Mouse (Mus musculus) intestine, embryonic 16.5 days (tissue): ENCODE measurements around the gene Lix1l. TPM values are rescaled to one million over a fixed set of nuclear protein-coding genes. Genes with fewer than 3 reads are reported as not detected.
"Not testable (repeated sequence)": the region's sequence is repeated elsewhere in the genome, so short reads cannot be mapped to it uniquely, and the experiment has no call there.

Experiments used
- ATAC-seq: fragments of 200-750 bp; cut with Nextera tagmentation; 2 replicates; pipeline ENCODE4 v1.8.0; 2017; ENCODE audit warnings: moderate TSS enrichment, moderate library complexity
- H3K27ac ChIP-seq: fragments of 300-500 bp; sonication (generic); 2 replicates; pipeline ENCODE4 v1.5.1; 2014; ENCODE audit warnings: mild to moderate bottlenecking, low read length
- H3K27me3 ChIP-seq: fragments of 300-500 bp; sonication (generic); replicated peaks from 2 replicates; pipeline ENCODE4 v1.6.1; 2014; ENCODE audit warnings: low read length, control low read depth, mixed read lengths; ENCODE audit not compliant: control insufficient read depth, insufficient read depth
- H3K36me3 ChIP-seq: fragments of 300-500 bp; sonication (generic); 2 replicates; pipeline ENCODE4 v1.6.1; 2014; ENCODE audit warnings: low read length, control low read depth; ENCODE audit not compliant: control insufficient read depth, insufficient read depth
- H3K4me1 ChIP-seq: fragments of 300-500 bp; sonication (generic); 2 replicates; pipeline ENCODE4 v1.6.1; 2014; ENCODE audit warnings: low read length, control low read depth, mixed read lengths; ENCODE audit not compliant: control insufficient read depth, insufficient read depth
- H3K4me2 ChIP-seq: fragments of 300-500 bp; sonication (generic); 2 replicates; pipeline ENCODE4 v1.6.1; 2014; ENCODE audit warnings: low read depth, low read length, control low read depth
- H3K4me3 ChIP-seq: fragments of 300-500 bp; sonication (generic); 2 replicates; pipeline ENCODE4 v1.5.1; 2014; ENCODE audit warnings: mild to moderate bottlenecking, low read length
- H3K9ac ChIP-seq: fragments of 300-500 bp; sonication (generic); 2 replicates; pipeline ENCODE4 v1.6.1; 2014; ENCODE audit warnings: low read depth, low read length
- H3K9me3 ChIP-seq: fragments of 300-500 bp; sonication (generic); 2 replicates; pipeline ENCODE4 v1.6.1; 2016; ENCODE audit warnings: low read length, control low read depth; ENCODE audit not compliant: control insufficient read depth
- WGBS: fragments of 180-500 bp; shearing (Covaris S2); extraction: QIAGEN DNeasy Blood & Tissue Kit; methylation state at CpG from one replicate; pipeline ENCODE4 v1.1.7; 2014; 5-methylcytosine and 5-hydroxymethylcytosine counted together
- polyA plus RNA-seq: library from polyadenylated mRNA; unstranded; fragments of >200 nt; fragmentation: Nextera tagmentation; extraction: Ambion mirVana; gene quantifications from 2 replicates; pipeline ENCODE4 v1.2.1, GENCODE M21; 2015

Lix1l gene
- polyA plus RNA-seq, 1 experiment from 2014 or later: 4.8 TPM

DNA sequence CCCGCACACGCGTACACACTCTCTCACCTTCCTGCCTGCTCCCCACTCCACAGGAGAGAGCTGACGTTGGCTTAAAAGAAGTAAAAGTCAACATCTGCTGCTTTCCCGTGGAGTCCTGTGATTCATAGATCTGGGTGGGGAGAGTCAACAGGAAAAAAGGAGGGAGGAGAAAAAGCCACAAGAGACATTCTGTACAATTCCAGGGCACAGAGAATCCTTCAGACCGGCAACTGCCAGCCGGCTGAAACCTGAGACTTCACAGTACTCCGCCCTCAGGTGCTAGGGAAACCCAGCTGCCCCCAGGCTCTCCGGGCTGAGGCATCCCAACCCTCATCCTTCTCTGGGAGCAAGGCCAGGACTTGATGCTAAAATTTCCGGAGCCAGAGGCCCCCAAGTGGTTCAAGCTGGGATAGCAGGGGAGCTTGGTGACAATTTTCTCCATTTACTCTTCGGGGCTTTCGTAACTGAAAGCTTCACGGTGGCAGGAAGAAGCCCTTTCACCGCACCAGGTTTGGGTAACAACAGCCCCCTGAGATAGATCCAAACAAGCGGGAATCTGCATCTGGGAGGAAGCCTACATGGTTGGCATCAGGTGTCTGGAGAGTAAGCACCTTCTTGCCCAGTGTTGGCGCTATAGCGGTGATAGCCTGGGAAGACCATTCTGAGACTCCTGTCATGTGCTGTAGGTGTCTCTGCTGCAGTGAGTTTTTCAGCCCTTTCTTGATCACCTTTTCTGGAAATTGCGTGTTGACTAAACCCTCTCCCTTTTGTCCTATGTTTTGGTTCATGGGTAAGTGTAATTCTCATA lies 62.7 kb downstream of the Lix1l start:
- Histone ChIP-seq H3K27ac (no peak overlapping the region), H3K9me3 (no peaks in the 10 kb centered on the region), H3K4me1 (no peaks in the 10 kb centered on the region), H3K9ac (peak overlapping the region; percentile 47), H3K4me3 (peak overlapping the region; percentile 14), H3K27me3 (no peaks in the 10 kb centered on the region), H3K36me3 (no peaks in the 10 kb centered on the region), H3K4me2 (peak overlapping the region; percentile 41)
- peak; percentile 87 for ATAC-seq
- WGBS: 7% methylated on average over 15 of the region's 18 CpGs

DNA sequence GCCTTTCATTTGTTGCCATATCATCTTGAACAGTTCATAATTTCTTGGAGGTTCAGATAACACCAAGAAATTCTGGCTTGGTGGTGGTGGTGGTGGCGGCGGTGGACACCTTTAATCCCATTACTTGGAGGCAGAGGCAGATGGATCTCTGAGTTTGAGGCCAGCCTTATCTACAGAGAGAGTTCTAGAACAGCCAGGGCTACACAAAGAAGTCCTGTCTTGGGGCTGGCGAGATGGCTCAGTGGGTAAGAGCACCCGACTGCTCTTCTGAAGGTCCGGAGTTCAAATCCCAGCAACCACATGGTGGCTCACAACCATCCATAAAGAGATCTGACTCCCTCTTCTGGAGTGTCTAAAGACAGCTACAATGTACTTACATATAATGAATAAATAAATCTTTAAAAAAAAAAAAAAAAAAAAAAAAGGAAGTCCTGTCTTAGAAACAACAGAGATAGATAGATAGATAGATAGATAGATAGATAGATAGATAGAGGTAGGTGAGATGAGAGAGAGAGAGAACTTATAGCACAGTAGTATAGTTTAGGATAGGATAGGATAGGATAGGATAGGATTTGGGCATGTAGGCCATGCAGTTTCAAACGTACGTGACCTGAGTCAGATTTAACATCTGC lies 64.9 kb downstream of the Lix1l start:
- not testable (repeated sequence) for ATAC-seq, H3K27me3 ChIP-seq, H3K4me2 ChIP-seq, H3K4me1 ChIP-seq, H3K9ac ChIP-seq, H3K4me3 ChIP-seq, H3K27ac ChIP-seq, H3K9me3 ChIP-seq, H3K36me3 ChIP-seq
- WGBS: 91% methylated on average over 7 of the region's 7 CpGs

DNA sequence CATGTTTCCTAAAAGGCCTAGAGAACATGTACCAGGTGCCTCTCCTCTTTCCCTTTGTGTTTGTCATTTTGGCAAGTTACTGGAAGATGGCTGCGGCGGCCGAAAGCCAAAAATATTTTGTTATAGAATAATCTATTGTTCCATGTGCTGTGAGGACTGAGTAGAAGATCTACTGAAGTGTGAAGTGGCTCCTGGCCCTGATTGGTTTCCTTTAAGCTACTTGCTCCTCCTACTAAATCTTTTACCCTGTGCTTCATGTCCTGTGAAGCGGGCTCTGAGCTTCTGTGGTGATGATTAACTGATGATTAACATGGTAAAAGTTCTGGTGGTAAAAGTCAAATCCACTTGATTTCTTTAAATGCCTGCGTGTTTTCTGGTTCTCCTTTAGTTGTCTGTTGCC lies 66.0 kb downstream of the Lix1l start:
- Histone ChIP-seq H3K9ac (no peak overlapping the region), H3K27ac (no peak overlapping the region), H3K9me3 (no peaks in the 10 kb centered on the region), H3K27me3 (peaks cover 5% of the 10 kb centered on the region; the same call in 1 of the 2 replicates), H3K4me3 (no peak overlapping the region), H3K36me3 (no peaks in the 10 kb centered on the region), H3K4me1 (peaks cover 8% of the 10 kb centered on the region), H3K4me2 (no peak overlapping the region)
- no peak for ATAC-seq
- WGBS: 89% methylated on average over 5 of the region's 5 CpGs

DNA sequence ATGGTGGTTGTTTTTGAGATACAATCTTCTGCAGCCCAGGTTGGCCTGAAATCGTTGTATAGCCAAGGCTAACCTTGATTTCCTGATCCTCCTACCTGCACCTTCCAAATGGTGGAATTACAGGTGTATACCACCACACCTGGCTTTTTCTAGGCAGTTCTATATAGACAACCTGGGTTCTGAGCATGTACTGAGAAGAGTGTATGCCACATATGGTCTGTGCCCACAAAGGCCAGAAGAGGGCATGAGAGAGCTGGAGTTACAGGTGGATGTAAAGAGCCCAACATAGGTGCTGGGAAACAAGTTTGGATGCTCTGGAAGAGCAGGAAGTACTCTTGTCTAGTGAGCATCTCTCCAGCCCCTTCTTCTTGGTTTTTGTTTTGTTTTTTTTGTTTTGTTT lies 66.4 kb downstream of the Lix1l start:
- no peaks in the 10 kb centered on the region for H3K36me3 ChIP-seq
- peaks cover 8% of the 10 kb centered on the region for H3K4me1 ChIP-seq
- ATAC-seq: no peak
- no peaks in the 10 kb centered on the region for H3K9me3 ChIP-seq
- H3K4me2 ChIP-seq: no peak overlapping the region
- no peak overlapping the region for H3K9ac ChIP-seq
- no peak overlapping the region for H3K27ac ChIP-seq
- WGBS: 25% methylated on average over 1 of the region's 1 CpGs
- H3K27me3 ChIP-seq: peaks cover 5% of the 10 kb centered on the region; the same call in 1 of the 2 replicates
- H3K4me3 ChIP-seq: no peak overlapping the region

DNA sequence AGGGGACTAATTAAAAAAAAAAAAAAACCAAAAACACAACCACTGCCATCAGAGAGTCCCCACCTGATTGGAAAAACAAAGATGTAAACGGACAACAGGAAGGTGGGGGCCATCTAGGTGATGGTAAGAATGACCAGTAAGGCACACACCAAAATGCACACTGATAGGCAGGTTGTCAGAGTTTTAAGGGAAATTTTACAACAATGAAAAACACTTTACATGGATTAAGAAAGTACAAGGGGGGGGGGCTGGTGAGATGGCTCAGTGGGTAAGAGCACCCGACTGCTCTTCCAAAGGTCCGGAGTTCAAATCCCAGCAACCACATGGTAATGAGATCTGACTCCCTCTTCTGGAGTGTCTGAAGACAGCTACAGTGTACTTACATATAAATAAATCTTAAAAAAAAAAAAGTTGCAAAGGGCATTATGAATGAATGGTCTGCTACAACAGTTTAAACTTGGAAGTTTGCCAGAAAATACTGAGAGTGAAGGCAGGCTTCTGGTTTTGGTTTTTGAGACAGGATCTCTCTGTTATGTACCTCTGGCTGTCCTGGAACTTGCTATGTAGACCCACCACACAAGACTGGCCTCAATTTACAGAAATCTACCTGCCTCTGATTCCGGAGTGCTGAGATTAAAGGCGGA lies 67.6 kb downstream of the Lix1l start:
- no peak for ATAC-seq
- Histone ChIP-seq H3K36me3 (no peaks in the 10 kb centered on the region), H3K9ac (no peak overlapping the region), H3K9me3 (no peaks in the 10 kb centered on the region), H3K27me3 (peaks cover 5% of the 10 kb centered on the region; the same call in 1 of the 2 replicates), H3K27ac (no peak overlapping the region), H3K4me2 (no peak overlapping the region), H3K4me1 (peaks cover 8% of the 10 kb centered on the region), H3K4me3 (no peak overlapping the region)
- WGBS: 88% methylated on average over 5 of the region's 5 CpGs

DNA sequence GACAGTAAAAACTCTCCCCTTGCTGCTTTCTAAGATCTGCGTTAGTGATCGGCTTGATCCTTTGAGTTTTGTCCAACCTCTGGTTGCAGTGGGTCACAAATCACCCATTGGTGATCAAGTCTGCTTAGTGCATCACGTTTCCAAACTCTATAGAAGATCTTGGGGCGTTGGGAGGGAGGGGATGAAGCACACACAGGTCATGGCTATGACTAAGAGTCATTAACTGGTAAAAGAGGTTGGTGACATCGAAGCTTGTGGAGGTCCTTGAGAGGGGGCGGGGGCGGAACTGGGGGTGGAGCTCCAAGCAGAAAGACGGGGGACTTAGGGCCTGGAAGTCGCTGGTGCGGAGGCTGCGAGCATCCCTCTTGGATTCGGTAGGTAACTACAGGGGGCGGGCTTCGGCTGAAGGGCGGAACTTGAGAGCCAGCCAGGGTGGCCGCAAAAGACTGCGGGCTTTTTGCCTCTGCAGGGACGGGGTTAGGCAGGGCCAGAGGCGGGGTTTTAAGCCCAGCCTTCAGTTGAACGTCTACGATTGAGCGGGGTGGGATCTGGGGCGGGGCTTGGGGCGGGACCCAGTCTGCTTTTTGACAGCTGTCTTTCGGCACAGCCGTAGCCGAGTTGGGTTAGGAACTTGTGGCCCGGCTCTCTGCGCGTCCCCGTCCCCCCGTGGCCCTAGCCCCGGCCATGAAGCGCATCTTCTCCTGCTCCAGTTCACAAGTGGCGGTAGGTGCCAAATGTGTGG lies 68.9 kb downstream of the Lix1l start, which contains the start of gene Ankrd35:
Gene Ankrd35 (plus strand): TSS at position 405 of the 742 bp plus-strand sequence.
- WGBS: 4% methylated on average over 35 of the region's 35 CpGs
- Histone ChIP-seq H3K9me3 (no peaks in the 10 kb centered on the region), H3K36me3 (no peaks in the 10 kb centered on the region), H3K9ac (peak within 1 kb of the TSS; percentile 48; the same call in 1 of the 2 replicates), H3K27ac (no peak within 1 kb of the TSS), H3K4me2 (peak within 1 kb of the TSS; percentile 89), H3K4me1 (peaks cover 12% of the 10 kb centered on the region), H3K27me3 (peaks cover 5% of the 10 kb centered on the region; the same call in 1 of the 2 replicates), H3K4me3 (peak within 1 kb of the TSS; percentile 54)
- peak; percentile 98 for ATAC-seq

DNA sequence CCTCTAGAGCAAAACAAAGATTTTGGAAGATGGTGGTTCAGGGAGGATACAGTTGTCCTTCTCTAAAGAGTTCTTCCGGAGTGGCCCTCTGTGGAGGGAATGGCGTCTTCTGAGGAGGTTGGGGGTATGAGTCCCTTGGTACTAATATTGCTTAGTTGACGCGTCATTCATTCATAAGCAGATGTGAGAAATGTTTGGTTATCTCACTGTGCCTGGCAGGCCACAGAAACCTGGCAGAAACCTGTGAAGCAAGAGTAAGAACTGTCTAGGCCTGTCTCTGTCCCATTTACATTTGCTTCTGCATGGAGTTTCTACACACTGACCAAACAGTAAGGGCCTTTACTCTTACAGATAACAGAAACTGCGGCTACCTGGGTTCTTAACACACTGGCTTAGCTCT lies 70.6 kb downstream of the Lix1l start:
- WGBS: 93% methylated on average over 5 of the region's 5 CpGs
- no peak for ATAC-seq
- Histone ChIP-seq H3K27ac (no peak overlapping the region), H3K4me2 (no peak overlapping the region), H3K9me3 (no peaks in the 10 kb centered on the region), H3K27me3 (peaks cover 5% of the 10 kb centered on the region; the same call in 1 of the 2 replicates), H3K4me1 (peaks cover 17% of the 10 kb centered on the region), H3K4me3 (no peak overlapping the region), H3K36me3 (no peaks in the 10 kb centered on the region), H3K9ac (no peak overlapping the region)

DNA sequence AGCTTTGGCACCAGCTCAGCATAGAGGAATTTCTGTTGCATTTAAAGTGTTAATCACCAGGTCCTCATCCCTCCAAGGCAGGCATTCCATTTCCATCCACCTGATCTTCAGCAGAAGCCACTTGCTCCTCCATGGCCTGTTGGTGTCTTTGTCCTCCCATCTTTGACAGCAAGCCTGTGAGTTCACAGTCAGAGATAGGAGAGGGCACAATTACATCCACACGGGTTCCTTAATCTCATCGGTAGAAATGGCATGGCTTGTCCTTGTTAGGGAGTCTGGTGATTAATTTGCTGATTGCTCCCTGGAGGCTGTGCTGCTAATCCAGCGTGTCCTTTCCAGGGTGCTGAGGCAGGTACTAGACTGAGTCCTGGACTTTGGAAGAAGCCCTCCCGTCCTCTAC lies 72.6 kb downstream of the Lix1l start:
- Histone ChIP-seq H3K27me3 (peaks cover 5% of the 10 kb centered on the region; the same call in 1 of the 2 replicates), H3K27ac (no peak overlapping the region), H3K4me3 (no peak overlapping the region), H3K9ac (no peak overlapping the region), H3K9me3 (no peaks in the 10 kb centered on the region), H3K4me1 (peaks cover 17% of the 10 kb centered on the region), H3K4me2 (no peak overlapping the region), H3K36me3 (no peaks in the 10 kb centered on the region)
- WGBS: 75% methylated on average over 4 of the region's 4 CpGs
- no peak for ATAC-seq

DNA sequence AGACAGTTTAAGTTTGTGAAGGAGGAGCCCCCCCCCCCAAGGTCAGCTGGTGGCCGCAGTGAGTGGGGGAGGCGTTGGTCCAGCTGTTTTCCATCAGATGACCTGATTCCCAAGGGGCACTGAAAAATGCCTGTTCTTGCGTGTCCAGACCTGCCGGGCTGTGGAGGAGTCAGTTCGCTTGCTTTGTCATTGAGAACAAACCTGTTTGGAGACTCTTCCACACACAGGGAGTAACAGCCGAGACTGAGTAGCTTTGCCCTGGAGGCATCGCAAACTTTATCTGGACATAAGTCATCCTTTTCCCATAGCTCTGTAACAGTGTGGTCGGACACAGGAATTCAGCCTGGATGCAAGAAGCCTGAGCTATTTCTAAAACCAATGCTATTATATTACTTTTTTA lies 73.5 kb downstream of the Lix1l start:
- no peak overlapping the region for H3K4me3 ChIP-seq
- ATAC-seq: no peak
- no peak overlapping the region for H3K4me2 ChIP-seq
- H3K27ac ChIP-seq: no peak overlapping the region
- 41% methylated on average over 8 of the region's 8 CpGs for WGBS
- no peaks in the 10 kb centered on the region for H3K9me3 ChIP-seq
- peaks cover 5% of the 10 kb centered on the region; the same call in 1 of the 2 replicates for H3K27me3 ChIP-seq
- peaks cover 16% of the 10 kb centered on the region for H3K4me1 ChIP-seq
- H3K36me3 ChIP-seq: no peaks in the 10 kb centered on the region
- H3K9ac ChIP-seq: no peak overlapping the region
